Comparison of ENCODE assay signal across 1 mouse cellular context in the genomic region with DNA sequence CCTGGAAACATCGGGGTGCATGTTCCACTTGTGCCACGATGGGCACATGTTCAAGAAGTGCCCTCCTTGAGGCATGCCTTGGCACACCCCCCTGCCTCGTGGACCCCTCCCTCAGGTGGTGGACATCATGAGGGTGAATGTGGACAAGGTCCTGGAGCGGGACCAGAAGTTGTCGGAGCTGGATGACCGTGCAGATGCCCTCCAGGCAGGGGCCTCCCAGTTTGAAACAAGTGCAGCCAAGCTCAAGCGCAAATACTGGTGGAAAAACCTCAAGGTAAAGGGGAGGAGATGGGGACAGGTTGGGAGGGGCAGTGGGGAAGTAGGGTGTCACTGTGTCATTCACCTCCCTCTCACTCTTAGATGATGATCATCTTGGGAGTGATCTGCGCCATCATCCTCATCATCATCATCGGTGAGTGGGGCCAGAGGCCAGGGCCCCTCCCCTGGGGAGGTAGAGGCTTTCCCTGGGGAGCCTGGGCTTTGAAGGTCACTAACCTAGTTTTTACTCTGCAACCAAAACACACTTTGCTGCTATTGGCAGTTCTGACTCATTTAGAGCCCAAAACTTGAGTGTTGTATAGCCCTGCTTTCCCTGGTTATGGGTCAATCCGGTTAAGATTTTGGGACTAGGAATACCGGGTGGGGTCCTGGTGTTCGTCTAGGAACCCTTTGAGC.
TF ChIP-seq lines count a peak whose summit lies in the region.

No protein-coding gene starts in this region.

TF ChIP-seq in CH12.LX, 34 proteins besides CTCF, POLR2A, EP300 and RAD21:
- TF ChIP-seq ZKSCAN1 (IDR thresholded peaks at IDR 0.05; ENCODE audit: borderline replicate concordance, low read depth, low read length) (no peak), RCOR1 (conservative IDR thresholded peaks at IDR 0.05; ENCODE audit: low read depth, low read length) (0 out of 2 replicates have a peak, but pooled peaks have one; percentile 55), JUN (IDR thresholded peaks at IDR 0.05; ENCODE audit: insufficient read depth, low read depth, low read length) (no peak), TCF12 (IDR thresholded peaks at IDR 0.05; ENCODE audit: low read depth, low read length) (no peak), HCFC1 (IDR thresholded peaks at IDR 0.05; ENCODE audit: low read depth, low read length) (no peak), MYC (IDR thresholded peaks at IDR 0.05; ENCODE audit: low read depth, low read length) (no peak), JUND (conservative IDR thresholded peaks at IDR 0.05; ENCODE audit: low read depth, low read length) (0 out of 2 replicates have a peak, but pooled peaks have one; percentile 12), MAZ (IDR thresholded peaks at IDR 0.05; ENCODE audit: low read depth, low read length) (peak; percentile 64; the same call in 1 of the 2 replicates), UBTF (IDR thresholded peaks at IDR 0.05; ENCODE audit: low read depth, low read length) (no peak), ETS1 (conservative IDR thresholded peaks at IDR 0.05; ENCODE audit: low read depth, low read length) (no peak), PAX5 (IDR thresholded peaks at IDR 0.05; ENCODE audit: low read length) (no peak), SMC3 (IDR thresholded peaks at IDR 0.05; ENCODE audit: low read depth, low read length) (no peak), IRF4 (IDR thresholded peaks at IDR 0.05; ENCODE audit: low read depth, low read length) (peak; percentile 65), NELFE (IDR thresholded peaks at IDR 0.05; ENCODE audit: low read depth, low read length) (no peak), CHD1 (IDR thresholded peaks at IDR 0.05; ENCODE audit: low read depth, low read length) (no peak), ZNF384 (IDR thresholded peaks at IDR 0.05; ENCODE audit: low read depth, low read length) (no peak), BHLHE40 (IDR thresholded peaks at IDR 0.05; ENCODE audit: low read depth, low read length) (no peak), ZC3H11A (IDR thresholded peaks at IDR 0.05; ENCODE audit: low read depth, low read length) (no peak), SIN3A (IDR thresholded peaks at IDR 0.05; ENCODE audit: low read length) (no peak; the same call in 1 of the 2 replicates), ELF1 (IDR thresholded peaks at IDR 0.05; ENCODE audit: low read depth, low read length) (no peak), MXI1 (IDR thresholded peaks at IDR 0.05; ENCODE audit: low read depth, low read length) (peak; percentile 51; the same call in 1 of the 2 replicates)
